Mouse (Mus musculus): ENCODE data around the gene Hist1h4m. TPM values are rescaled to one million over a fixed set of nuclear protein-coding genes. Genes with fewer than 3 reads are reported as not detected.
A peak's percentile ranks its signal among the peaks of the same experiment; 100 is the strongest.
"Not testable (repeated sequence)": the region's sequence is repeated elsewhere in the genome, so short reads cannot be mapped to it uniquely, and the experiment has no call there.

Hist1h4m gene
- not detected in 2 replicates for polyA plus RNA-seq (2015; fragmentation: Nextera tagmentation; extraction: Ambion mirVana)

DNA sequence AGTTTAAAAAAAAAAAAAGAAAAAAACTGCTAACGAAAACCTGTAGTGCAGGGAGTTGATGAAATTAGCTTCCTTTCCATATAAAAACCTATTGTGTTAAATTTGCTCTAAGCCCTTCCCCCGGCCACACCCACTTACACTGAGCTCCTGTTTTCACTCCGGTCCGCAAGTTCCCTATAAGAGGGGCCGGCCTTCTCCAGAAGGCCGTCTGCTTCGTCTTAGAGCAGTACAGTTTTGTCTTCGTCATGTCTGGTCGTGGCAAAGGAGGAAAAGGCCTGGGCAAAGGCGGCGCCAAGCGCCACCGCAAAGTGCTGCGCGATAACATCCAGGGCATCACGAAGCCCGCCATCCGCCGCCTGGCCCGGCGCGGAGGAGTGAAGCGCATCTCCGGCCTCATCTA, at the start of gene Hist1h4m:
TSS of gene Hist1h4m (plus strand) at position 208 of the 400 bp plus-strand sequence.
- no CpG with 5 or more reads among the region's 24 CpGs for WGBS
- H3K4me1 ChIP-seq; H3K9me3 ChIP-seq; H3K36me3 ChIP-seq; H3K27me3 ChIP-seq (replicated peaks): not testable (repeated sequence)
- Histone ChIP-seq H3K4me2 (peak within 1 kb of the TSS; percentile 56), H3K4me3 (peak within 1 kb of the TSS; percentile 32), H3K9ac (peak within 1 kb of the TSS; percentile 40), H3K27ac (replicated peaks) (0 out of 2 replicates have a peak within 1 kb of the TSS, but pooled peaks have one; percentile 45)
- peak; percentile 42; the same call in 1 of the 2 replicates for ATAC-seq (ENCODE audit: extremely low read depth, insufficient number of reproducible peaks, low FRiP score, low TSS enrichment)

DNA sequence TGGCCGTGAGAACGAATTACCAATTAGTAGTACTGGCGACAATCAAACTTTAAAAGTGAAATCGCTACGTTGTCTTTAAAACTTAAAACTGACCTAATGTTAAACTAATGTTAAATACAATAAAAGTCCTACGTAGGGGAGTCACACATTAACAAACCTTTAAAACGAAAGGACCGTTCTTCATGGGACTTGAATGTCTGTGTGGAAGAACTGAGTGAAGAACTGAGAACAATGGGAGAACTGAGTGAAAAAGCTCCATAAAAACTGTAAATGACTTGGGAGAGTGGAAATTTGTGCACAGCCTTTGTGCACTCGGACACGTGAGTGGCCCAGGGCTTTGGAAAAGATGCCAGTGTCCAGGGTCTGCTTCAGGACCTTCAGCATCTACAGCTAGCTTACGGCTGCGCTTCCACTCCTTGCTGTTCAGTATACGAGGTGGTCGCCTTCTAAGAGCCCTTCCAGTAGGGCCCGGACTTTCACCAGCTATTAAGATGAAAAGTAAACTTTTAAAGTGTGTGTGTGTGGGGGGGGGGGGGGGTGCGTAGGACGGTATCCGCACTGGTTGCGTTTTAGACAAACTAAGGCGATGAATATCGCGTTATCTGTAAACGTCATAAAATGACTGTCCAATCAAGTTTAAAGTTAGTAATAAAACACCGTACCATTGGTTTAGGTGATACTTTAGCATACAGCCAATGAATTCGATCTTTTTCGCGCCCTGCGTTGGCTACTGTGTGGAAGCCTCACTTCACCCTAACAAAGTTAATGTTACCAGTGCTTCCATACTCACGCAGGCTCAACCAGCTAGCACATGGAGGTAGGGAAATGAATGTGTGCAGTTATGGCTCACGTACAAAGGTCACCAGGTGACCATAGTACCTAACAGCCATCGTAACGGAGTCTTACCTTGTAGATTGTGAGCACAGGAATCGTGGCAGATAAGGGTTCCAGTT, 32.5 kb upstream of the Hist1h4m start:
- Histone ChIP-seq H3K4me3 (peak overlapping the region; percentile 67), H3K27me3 (replicated peaks) (no peaks in the 10 kb centered on the region), H3K9me3 (no peaks in the 10 kb centered on the region), H3K36me3 (no peaks in the 10 kb centered on the region), H3K4me1 (peaks cover 33% of the 10 kb centered on the region), H3K9ac (peak overlapping the region; percentile 92), H3K27ac (replicated peaks) (peak overlapping the region; percentile 92), H3K4me2 (peak overlapping the region; percentile 79)
- ATAC-seq (ENCODE audit: extremely low read depth, insufficient number of reproducible peaks, low FRiP score, low TSS enrichment): peak; percentile 57; the same call in 1 of the 2 replicates
- WGBS: 7% methylated on average over 33 of the region's 33 CpGs

DNA sequence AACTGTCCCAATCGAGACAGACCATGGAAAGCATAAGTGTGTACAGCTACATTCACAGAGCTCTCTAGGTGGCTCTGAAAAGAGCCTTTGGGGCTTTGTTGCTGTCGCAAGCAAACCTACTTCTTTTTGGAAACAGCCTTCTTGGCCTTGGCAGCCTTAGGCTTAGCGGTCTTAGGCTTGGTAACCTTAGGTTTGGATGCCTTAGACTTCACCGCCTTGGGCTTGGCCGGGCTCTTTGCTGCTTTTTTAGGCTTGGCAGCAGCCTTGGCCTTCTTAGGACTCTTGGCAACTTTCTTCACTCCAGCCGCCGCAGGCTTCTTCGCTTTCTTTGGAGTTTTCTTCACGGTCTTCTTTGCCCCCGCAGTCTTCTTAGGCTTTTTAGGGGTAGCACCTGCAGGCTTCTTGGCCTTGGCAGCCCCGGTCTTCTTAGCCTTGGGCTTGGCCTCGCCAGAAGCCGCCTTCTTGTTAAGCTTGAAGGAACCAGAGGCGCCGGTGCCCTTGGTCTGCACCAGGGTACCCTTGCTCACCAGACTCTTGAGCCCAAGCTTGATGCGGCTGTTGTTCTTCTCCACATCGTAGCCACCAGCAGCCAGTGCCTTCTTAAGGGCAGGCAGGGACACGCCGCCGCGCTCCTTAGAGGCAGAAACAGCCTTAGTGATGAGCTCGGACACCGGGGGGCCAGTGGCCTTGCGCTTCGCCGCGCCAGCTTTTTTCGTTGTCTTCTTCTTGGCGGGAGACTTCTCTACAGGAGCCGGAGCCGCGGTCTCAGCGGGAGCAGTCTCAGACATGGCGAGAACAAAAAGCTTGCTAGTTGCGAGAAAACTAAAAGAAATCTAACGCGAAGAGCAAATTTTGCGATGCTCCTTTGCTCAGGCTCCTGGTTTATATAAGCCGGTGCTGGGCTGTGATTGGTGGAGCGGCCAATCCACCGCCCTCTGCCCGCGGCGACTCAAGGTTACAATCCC, 31.5 kb upstream of the Hist1h4m start, which contains the start of gene Hist1h1b:
TSS of gene Hist1h1b (minus strand) at position 859 of the 965 bp plus-strand sequence.
- H3K4me2 ChIP-seq: peak within 1 kb of the TSS; percentile 79
- no peaks in the 10 kb centered on the region for H3K9me3 ChIP-seq
- H3K4me1 ChIP-seq: peaks cover 38% of the 10 kb centered on the region
- no peaks in the 10 kb centered on the region for H3K36me3 ChIP-seq
- peak; percentile 12; the same call in 1 of the 2 replicates for ATAC-seq (ENCODE audit: extremely low read depth, insufficient number of reproducible peaks, low FRiP score, low TSS enrichment)
- peak within 1 kb of the TSS; percentile 92 for H3K9ac ChIP-seq
- WGBS: under 1% methylated on average over 44 of the region's 44 CpGs
- no peaks in the 10 kb centered on the region for H3K27me3 ChIP-seq (replicated peaks)
- peak within 1 kb of the TSS; percentile 67 for H3K4me3 ChIP-seq
- H3K27ac ChIP-seq (replicated peaks): peak within 1 kb of the TSS; percentile 92

DNA sequence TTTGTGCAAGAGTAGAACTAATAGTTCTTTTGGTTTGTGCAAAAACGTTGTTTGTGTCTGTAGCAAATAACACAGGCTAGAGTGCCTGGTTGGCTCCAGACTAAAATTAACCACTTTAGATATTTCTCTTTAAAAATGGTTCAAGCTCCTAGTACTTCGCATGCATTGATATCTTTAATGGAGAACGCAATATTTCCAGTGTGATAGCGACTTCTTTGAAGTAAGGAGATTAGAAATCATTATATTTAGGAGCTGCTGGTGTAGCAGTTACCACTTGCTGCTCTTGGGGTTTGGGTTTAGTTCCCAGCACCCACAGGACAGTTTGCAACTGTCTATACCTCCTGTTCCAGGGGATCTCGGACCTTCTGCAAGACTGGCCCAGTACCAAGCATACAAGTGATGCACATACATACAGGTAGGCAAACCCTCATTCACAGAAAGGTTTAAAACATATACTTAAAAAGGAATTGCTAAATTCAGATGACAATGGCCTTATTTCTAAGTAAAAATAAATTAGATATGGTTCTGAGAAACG, 30.5 kb upstream of the Hist1h4m start:
- H3K36me3 ChIP-seq: no peaks in the 10 kb centered on the region
- 36% methylated on average over 6 of the region's 6 CpGs for WGBS
- no peaks in the 10 kb centered on the region for H3K9me3 ChIP-seq
- peak overlapping the region; percentile 79 for H3K4me2 ChIP-seq
- ATAC-seq (ENCODE audit: extremely low read depth, insufficient number of reproducible peaks, low FRiP score, low TSS enrichment): no peak
- peaks cover 44% of the 10 kb centered on the region for H3K4me1 ChIP-seq
- peak overlapping the region; percentile 92 for H3K9ac ChIP-seq
- no peaks in the 10 kb centered on the region for H3K27me3 ChIP-seq (replicated peaks)
- peak overlapping the region; percentile 92 for H3K27ac ChIP-seq (replicated peaks)
- H3K4me3 ChIP-seq: peak overlapping the region; percentile 67

DNA sequence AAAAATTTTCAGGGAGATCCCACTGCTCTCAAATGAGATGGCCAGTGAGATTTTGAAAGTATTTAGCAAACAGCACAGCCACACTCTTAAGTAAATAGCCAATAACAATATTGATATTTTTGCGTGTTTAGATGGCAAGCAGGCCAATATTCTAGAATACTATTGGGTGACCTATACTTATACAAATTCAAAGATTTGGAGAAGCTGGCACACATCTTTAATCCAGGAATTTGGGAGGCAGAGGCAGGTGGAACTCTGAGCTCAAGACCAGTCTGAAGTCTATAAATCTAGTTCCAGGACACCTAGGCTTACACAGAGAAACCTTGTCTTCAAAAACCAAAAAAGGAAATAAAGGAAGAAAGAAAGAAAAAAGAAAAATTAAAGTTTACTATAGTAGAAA, 29.9 kb upstream of the Hist1h4m start:
- H3K27ac ChIP-seq (replicated peaks): no peak overlapping the region
- 90% methylated on average over 1 of the region's 1 CpGs for WGBS

DNA sequence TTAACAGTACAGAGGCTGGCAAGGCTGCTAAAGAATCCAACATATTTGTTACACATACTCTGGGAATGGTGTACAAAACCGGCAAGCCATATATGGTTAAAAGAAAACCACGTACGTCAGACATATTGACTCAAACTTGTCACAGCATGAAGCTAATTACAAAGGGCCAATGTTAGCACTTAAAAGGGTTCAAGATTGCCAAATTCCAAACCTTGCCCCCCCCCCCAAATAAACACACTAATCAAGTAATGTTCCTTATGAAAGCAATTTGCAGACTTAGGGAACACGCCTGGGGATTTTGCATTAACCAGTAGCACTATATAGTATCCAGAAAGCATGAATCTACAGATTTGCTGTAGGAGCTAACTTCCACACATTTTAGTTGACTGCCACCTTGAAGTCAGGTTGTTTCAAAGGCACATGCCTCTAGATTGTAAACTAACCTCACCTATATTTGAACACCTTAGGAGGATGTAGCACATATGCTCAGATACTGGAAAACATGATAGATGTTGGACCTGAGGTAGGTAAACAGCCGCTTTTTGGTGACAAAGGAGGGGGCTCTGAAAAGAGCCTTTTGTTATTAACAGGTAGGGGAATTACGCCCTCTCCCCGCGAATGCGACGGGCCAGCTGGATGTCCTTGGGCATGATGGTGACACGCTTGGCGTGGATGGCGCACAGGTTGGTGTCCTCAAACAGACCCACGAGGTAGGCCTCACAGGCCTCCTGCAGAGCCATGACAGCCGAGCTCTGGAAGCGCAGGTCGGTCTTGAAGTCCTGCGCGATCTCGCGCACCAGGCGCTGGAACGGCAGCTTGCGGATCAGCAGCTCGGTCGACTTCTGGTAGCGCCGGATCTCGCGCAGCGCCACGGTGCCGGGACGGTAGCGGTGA, 28.9 kb upstream of the Hist1h4m start:
- H3K27ac ChIP-seq (replicated peaks): peak overlapping the region; percentile 87
- peaks cover 49% of the 10 kb centered on the region for H3K4me1 ChIP-seq
- H3K36me3 ChIP-seq; H3K27me3 ChIP-seq (replicated peaks); ATAC-seq (ENCODE audit: extremely low read depth, insufficient number of reproducible peaks, low FRiP score, low TSS enrichment); H3K9me3 ChIP-seq: not testable (repeated sequence)
- H3K4me3 ChIP-seq: peak overlapping the region; percentile 55
- 3% methylated on average over 14 of the region's 35 CpGs for WGBS
- peak overlapping the region; percentile 79 for H3K4me2 ChIP-seq
- peak overlapping the region; percentile 87 for H3K9ac ChIP-seq

More for the DNA sequence above, 29.9 kb upstream of the Hist1h4m start:
- H3K27me3 ChIP-seq (replicated peaks): no peaks in the 10 kb centered on the region
- H3K9ac ChIP-seq: no peak overlapping the region
- no peaks in the 10 kb centered on the region for H3K9me3 ChIP-seq
- no peak overlapping the region for H3K4me3 ChIP-seq
- H3K4me1 ChIP-seq: peaks cover 49% of the 10 kb centered on the region
- ATAC-seq (ENCODE audit: extremely low read depth, insufficient number of reproducible peaks, low FRiP score, low TSS enrichment): no peak
- no peaks in the 10 kb centered on the region for H3K36me3 ChIP-seq
- peak overlapping the region; percentile 22; the same call in 1 of the 2 replicates for H3K4me2 ChIP-seq

DNA sequence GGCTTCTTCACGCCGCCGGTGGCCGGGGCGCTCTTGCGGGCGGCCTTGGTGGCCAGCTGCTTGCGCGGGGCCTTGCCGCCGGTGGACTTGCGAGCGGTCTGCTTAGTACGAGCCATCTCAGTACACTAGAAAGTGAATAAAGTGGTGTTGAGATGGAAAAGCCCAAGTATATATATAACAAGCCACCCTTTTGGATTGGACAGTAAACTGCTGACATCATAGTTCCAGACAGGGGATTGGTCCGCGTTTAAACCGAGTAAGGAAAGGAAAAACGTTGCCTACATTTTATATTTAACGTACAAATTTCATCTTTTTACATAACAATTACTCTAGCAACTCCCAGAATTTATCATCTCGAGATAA, 28.3 kb upstream of the Hist1h4m start, which contains the start of gene Hist1h3i:
TSS of gene Hist1h3i (minus strand) at position 116 of the 363 bp plus-strand sequence.
- Histone ChIP-seq H3K4me1 (peaks cover 49% of the 10 kb centered on the region), H3K36me3 (no peaks in the 10 kb centered on the region), H3K27me3 (replicated peaks) (no peaks in the 10 kb centered on the region), H3K9me3 (no peaks in the 10 kb centered on the region), H3K4me3 (peak within 1 kb of the TSS; percentile 55), H3K4me2 (peak within 1 kb of the TSS; percentile 79), H3K9ac (peak within 1 kb of the TSS; percentile 87), H3K27ac (replicated peaks) (peak within 1 kb of the TSS; percentile 87)
- peak; percentile 59 for ATAC-seq (ENCODE audit: extremely low read depth, insufficient number of reproducible peaks, low FRiP score, low TSS enrichment)
- WGBS: under 1% methylated on average over 11 of the region's 20 CpGs

DNA sequence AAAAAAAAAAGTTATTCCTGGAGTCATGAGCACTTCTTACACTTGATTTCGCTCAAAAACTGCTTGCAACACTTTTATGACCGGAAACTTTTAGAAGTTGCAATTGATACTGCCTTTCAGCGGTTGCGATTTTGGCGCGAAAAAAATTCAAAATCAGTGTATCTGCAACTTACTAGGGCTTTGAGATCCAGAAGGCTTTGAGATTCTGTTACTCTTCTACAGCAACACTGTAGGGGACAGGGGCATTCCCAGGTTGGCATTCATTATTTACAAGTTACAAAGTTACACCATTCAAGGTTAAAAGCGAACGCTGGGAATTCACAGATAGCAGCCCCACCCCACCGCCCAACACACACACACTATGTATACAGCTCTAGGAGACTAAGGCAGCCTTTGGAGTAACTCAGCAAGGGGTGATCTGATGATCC, 27.8 kb upstream of the Hist1h4m start:
- peaks cover 52% of the 10 kb centered on the region for H3K4me1 ChIP-seq
- peak overlapping the region; percentile 79 for H3K4me2 ChIP-seq
- no peaks in the 10 kb centered on the region for H3K36me3 ChIP-seq
- H3K27me3 ChIP-seq (replicated peaks): no peaks in the 10 kb centered on the region
- no peaks in the 10 kb centered on the region for H3K9me3 ChIP-seq
- ATAC-seq (ENCODE audit: extremely low read depth, insufficient number of reproducible peaks, low FRiP score, low TSS enrichment): no peak
- WGBS: 2% methylated on average over 9 of the region's 9 CpGs
- peak overlapping the region; percentile 74 for H3K9ac ChIP-seq
- peak overlapping the region; percentile 87 for H3K27ac ChIP-seq (replicated peaks)
- peak overlapping the region; percentile 55 for H3K4me3 ChIP-seq

DNA sequence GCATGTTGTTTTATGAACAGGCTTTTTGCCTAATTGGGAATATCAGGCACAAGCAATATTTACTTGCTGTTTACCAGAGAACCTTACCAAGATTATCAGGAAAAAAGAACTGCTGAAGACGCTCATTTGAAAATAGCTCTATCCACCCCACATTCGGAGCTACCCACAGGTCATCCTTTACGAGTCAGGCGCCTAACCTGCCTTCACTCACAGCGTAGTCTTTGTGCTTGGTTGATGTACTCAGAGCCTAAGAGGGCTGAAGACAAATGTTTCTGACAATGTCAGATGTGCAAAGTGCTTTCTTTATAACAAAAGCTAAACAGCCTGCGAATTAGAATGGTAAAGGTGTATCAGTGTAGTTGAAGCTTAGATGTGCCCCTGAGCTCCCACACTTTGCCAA, 27.2 kb upstream of the Hist1h4m start:
- H3K9ac ChIP-seq: peak overlapping the region; percentile 74
- H3K27ac ChIP-seq (replicated peaks): peak overlapping the region; percentile 87
- no peaks in the 10 kb centered on the region for H3K36me3 ChIP-seq
- WGBS: 43% methylated on average over 6 of the region's 6 CpGs
- H3K4me1 ChIP-seq: peaks cover 52% of the 10 kb centered on the region
- H3K4me2 ChIP-seq: peak overlapping the region; percentile 79
- ATAC-seq (ENCODE audit: extremely low read depth, insufficient number of reproducible peaks, low FRiP score, low TSS enrichment): no peak
- H3K4me3 ChIP-seq: peak overlapping the region; percentile 55; the same call in 1 of the 2 replicates
- no peaks in the 10 kb centered on the region for H3K9me3 ChIP-seq
- H3K27me3 ChIP-seq (replicated peaks): no peaks in the 10 kb centered on the region

Measured in heart, embryonic 13.5 days (tissue).